Mouse (Mus musculus) midbrain, postnatal 0 days (tissue): ENCODE results near the gene Mllt6. TPM values are rescaled to one million over a fixed set of nuclear protein-coding genes. Genes with fewer than 3 reads are reported as not detected.

Experiments
- ATAC-seq: fragments of 200-750 bp; cut with Nextera tagmentation; 2 replicates; pipeline ENCODE4 v1.8.0; 2017; ENCODE audit warnings: moderate number of reproducible peaks, mild to moderate bottlenecking, moderate TSS enrichment, moderate library complexity; ENCODE audit not compliant: low FRiP score
- DNase-seq: peaks from one replicate; pipeline ENCODE4 v3.0.0-alpha.2; 2015; ENCODE audit warnings: low spot score
- H3K27ac ChIP-seq: fragments of 300-500 bp; sonication (generic); 2 replicates; pipeline ENCODE4 v1.5.1; 2014; ENCODE audit warnings: low read depth, mild to moderate bottlenecking, low read length, mixed read lengths
- H3K27me3 ChIP-seq: fragments of 300-500 bp; sonication (generic); 2 replicates; pipeline ENCODE4 v1.6.1; 2014; ENCODE audit warnings: low read length, control low read depth, mixed read lengths; ENCODE audit not compliant: insufficient read depth
- H3K36me3 ChIP-seq: fragments of 300-500 bp; sonication (generic); 2 replicates; pipeline ENCODE4 v1.6.1; 2014; ENCODE audit warnings: low read length, control low read depth, mixed read lengths; ENCODE audit not compliant: insufficient read depth
- H3K4me1 ChIP-seq: fragments of 300-500 bp; sonication (generic); 2 replicates; pipeline ENCODE4 v1.6.1; 2014; ENCODE audit warnings: mild to moderate bottlenecking, control low read depth, antibody characterized with exemption, low read length, mixed read lengths; ENCODE audit not compliant: insufficient read depth
- H3K4me2 ChIP-seq: fragments of 300-500 bp; sonication (generic); 2 replicates; pipeline ENCODE4 v1.6.1; 2014; ENCODE audit warnings: low read depth, mild to moderate bottlenecking, low read length, mixed read lengths; ENCODE audit not compliant: poor library complexity, severe bottlenecking
- H3K4me3 ChIP-seq: fragments of 300-500 bp; sonication (generic); 2 replicates; pipeline ENCODE4 v1.5.1; 2014; ENCODE audit warnings: low read depth, mild to moderate bottlenecking, low read length, moderate library complexity
- H3K9ac ChIP-seq: fragments of 300-500 bp; sonication (generic); replicated peaks from 2 replicates; pipeline ENCODE4 v1.6.1; 2014; ENCODE audit warnings: mild to moderate bottlenecking, low read length, moderate library complexity, mixed read lengths; ENCODE audit not compliant: poor library complexity, severe bottlenecking
- H3K9me3 ChIP-seq: fragments of 300-500 bp; sonication (generic); 2 replicates; pipeline ENCODE4 v1.6.1; 2016; ENCODE audit warnings: low read length, control low read depth
- CTCF ChIP-seq: IDR thresholded peaks from 2 replicates; pipeline ENCODE4 v1.5.1; 2016; ENCODE audit warnings: antibody characterized with exemption, mild to moderate bottlenecking
- WGBS: fragments of 180-500 bp; shearing (Covaris S2); extraction: QIAGEN DNeasy Blood & Tissue Kit; methylation state at CpG from one replicate; pipeline ENCODE4 v1.1.7; 2014; 5-methylcytosine and 5-hydroxymethylcytosine counted together
- polyA plus RNA-seq: library from polyadenylated mRNA; unstranded; fragments of >200 nt; fragmentation: Nextera tagmentation; extraction: Ambion mirVana; gene quantifications from 2 replicates; pipeline ENCODE4 v1.2.1, GENCODE M21; 2015
- total RNA-seq: library from RNA; depleted of rRNA; stranded (reverse); fragments of >200 nt; gene quantifications from 2 replicates; pipeline ENCODE4 v1.2.3, GENCODE M21; 2014

Mllt6 gene
- total and polyA plus RNA-seq, 2 experiments from 2014 or later = 1.7 to 52.8 TPM

DNA sequence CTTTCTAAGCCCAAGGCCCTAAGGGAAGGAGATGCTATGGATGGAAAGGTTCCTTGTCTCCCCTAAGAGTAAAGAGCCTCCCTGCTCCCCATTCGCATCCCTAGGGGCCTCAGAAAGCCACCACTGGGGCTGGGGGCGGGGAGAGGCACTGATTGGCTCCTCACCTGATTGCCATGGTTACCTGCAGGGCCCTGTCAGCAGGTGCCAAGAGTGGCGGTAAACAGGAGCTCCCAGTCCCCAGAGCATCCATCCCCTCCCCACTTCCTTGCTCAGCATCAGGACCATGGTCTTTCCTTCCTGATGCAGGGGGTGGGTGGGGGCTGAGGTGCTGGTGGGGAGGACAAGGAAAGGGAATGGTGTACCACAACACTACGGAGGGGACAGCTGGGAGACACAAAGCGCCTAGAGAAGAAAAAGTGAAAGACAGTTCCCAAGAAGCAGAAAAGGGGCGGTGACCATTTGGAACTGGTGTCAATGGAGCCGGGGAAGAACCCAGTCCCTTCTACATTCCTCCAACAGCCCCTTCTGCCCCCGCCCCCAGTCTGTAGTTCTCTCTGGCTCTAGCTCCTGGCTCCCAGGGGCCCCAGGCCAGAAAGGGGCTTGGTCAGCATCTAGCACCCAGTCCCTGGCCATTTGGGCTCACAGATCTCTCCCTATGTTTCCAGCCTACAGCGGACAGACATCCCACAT, 32.6 kb downstream of the Mllt6 start:
- peak overlapping the region; percentile 19 for H3K4me3 ChIP-seq
- H3K27ac ChIP-seq = peak overlapping the region; percentile 69
- H3K36me3 ChIP-seq = peaks cover 18% of the 10 kb centered on the region
- H3K27me3 ChIP-seq = no peaks in the 10 kb centered on the region
- 17% methylated on average over 9 of the region's 9 CpGs for WGBS
- peaks cover 25% of the 10 kb centered on the region for H3K4me1 ChIP-seq
- H3K9ac ChIP-seq = peak overlapping the region; percentile 37
- H3K4me2 ChIP-seq = peak overlapping the region; percentile 49
- no peak for ATAC-seq
- no peak for DNase-seq
- H3K9me3 ChIP-seq = no peaks in the 10 kb centered on the region
- no peak for TF ChIP-seq CTCF

DNA sequence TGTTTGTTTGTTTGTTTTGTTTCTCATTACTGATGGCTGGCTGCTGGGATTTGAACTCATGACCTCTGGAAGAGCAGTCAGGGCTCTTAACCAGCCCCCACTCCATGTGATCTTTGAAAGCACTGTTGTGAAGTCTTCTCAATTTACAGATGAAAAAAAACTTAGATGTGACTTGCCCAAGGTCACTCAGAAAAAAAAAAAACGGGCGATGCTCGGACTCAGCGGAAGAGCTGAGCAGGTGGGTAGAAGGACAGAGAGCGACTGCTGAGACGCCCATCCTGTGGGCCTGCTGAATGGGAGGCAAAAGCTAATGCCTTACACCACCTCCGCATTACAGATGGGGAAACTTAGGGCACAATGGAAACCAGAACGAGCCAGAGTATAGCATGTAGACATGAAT, 33.5 kb downstream of the Mllt6 start:
- TF ChIP-seq CTCF = no peak
- no peaks in the 10 kb centered on the region for H3K27me3 ChIP-seq
- peaks cover 30% of the 10 kb centered on the region for H3K4me1 ChIP-seq
- H3K9me3 ChIP-seq = no peaks in the 10 kb centered on the region
- no peak overlapping the region for H3K9ac ChIP-seq
- 65% methylated on average over 8 of the region's 8 CpGs for WGBS
- H3K4me3 ChIP-seq = no peak overlapping the region
- peak overlapping the region; percentile 49 for H3K4me2 ChIP-seq
- DNase-seq = no peak
- ATAC-seq = no peak
- H3K27ac ChIP-seq = no peak overlapping the region
- peaks cover 10% of the 10 kb centered on the region for H3K36me3 ChIP-seq

DNA sequence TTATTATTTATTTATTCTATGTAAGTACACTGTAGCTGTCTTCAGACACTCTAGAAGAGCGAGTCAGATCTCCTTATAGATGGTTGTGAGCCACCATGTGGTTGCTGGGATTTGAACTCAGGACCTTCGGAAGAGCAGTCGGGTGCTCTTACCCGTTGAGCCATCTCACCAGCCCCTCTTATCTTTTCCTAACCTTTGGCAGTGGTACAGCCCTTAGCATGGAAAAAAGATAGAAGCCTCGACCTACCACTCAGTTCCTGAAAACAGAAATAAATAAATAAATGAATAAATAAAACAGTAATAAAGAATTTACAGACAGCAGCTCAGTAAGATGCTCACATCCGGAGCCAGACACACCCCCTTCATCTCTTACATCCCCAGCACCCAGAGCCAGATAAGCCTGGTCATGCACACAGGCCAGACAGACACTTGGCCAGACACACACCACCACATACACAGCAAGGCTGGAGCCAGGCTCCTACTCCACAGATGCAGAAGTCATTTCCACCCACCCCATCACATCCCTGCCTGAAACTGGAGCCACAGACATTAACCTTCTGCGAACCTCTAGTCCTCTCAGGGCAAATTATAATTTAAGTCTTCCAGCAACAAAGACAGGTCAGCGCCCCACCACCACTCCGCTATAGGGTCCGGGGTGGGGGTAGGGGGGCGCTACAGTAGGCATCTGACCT, 34.1 kb downstream of the Mllt6 start:
- H3K4me3 ChIP-seq = peak overlapping the region; percentile 83
- H3K36me3 ChIP-seq = peaks cover 3% of the 10 kb centered on the region; the same call in 1 of the 2 replicates
- no peak for DNase-seq
- 51% methylated on average over 11 of the region's 11 CpGs for WGBS
- H3K27me3 ChIP-seq = no peaks in the 10 kb centered on the region
- H3K4me2 ChIP-seq = peak overlapping the region; percentile 83
- H3K9me3 ChIP-seq = no peaks in the 10 kb centered on the region
- H3K9ac ChIP-seq = peak overlapping the region; percentile 98
- TF ChIP-seq CTCF = no peak
- ATAC-seq = no peak
- H3K27ac ChIP-seq = peak overlapping the region; percentile 98
- H3K4me1 ChIP-seq = peaks cover 34% of the 10 kb centered on the region

DNA sequence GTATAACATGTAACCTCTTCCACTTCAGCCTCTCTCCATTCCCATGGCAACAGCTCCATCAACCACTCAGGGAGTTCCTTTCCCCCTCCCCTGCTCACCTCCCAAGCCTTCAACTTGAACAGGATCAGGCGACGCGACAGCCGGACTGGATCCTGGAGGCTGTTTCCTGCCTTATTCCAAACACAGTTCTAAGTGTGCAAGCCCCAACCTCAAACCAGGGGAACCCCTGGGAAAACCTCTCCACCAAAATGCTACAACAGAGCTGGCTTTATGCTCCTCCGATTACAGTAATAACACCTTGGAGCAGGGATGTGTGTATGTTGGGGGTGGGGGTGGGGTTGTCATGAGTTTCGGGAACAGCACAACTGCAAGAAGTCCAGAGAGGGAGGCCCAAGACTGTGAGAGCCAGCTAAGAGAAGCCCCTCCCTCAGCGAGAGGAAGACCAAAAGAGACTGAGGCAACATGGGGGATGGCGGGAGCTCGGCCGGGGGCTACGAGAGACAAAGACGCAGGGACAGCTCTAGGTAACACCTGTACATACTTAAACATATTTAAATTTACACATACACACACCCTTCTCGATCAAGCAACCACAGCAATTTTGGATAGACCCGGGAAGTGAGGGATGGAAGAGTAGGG, 34.8 kb downstream of the Mllt6 start:
- Histone ChIP-seq H3K36me3 (no peaks in the 10 kb centered on the region), H3K27ac (peak overlapping the region; percentile 98), H3K4me3 (peak overlapping the region; percentile 83), H3K9me3 (no peaks in the 10 kb centered on the region), H3K27me3 (no peaks in the 10 kb centered on the region), H3K4me1 (peaks cover 34% of the 10 kb centered on the region), H3K4me2 (peak overlapping the region; percentile 83), H3K9ac (peak overlapping the region; percentile 98)
- ATAC-seq (no peak), DNase-seq (peak; percentile 54)
- WGBS = 0% methylated on average over 14 of the region's 14 CpGs
- TF ChIP-seq CTCF = no peak

DNA sequence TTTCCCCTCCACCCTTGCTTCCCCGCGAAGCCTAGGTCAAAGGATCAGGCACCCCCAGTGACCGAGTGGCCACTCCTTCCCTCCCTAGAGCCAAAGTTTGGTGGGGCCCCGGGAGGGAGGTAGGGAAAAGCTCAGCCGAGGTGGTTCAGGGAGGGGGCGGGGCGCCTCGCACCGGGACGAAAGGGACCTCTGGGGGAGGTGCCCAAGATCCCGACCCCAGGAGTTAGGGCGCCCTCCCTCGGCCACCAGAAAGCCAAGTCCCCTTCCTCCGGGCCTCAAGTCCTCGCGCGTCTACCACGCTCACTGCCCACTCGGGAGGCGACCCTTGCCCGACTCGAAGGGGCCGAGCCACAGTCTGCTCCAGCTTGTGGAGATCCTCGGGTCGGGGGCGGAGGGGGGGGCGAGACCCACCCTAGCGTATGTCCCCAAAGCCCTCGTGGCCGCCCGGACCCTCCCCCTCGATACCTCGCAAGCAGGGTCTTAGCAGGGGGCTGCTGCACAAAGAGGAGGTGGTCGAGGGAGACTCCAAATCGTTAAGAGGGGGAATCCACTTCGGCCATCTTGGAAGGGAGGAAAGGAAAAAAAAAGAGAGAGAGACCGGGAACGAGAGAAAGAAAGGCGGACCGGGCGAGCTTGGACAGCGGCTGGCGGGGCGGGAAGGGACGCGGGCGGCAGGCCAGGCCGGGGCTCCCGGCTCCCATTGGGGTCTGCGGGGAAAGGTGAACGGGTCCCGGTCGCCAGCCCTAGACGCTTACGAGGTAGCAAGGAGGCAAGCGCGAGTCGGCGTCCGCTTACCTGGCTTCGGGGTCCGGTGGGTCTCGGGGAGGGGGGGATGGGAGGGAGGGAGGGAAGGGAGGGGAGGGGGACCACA, 35.8 kb downstream of the Mllt6 start:
- Histone ChIP-seq H3K9ac (peak overlapping the region; percentile 98), H3K27me3 (no peaks in the 10 kb centered on the region), H3K4me2 (peak overlapping the region; percentile 83), H3K4me1 (peaks cover 34% of the 10 kb centered on the region), H3K36me3 (no peaks in the 10 kb centered on the region), H3K27ac (peak overlapping the region; percentile 98), H3K4me3 (peak overlapping the region; percentile 83), H3K9me3 (no peaks in the 10 kb centered on the region)
- no peak for ATAC-seq
- WGBS = under 1% methylated on average over 47 of the region's 63 CpGs
- peak; percentile 74 for DNase-seq
- TF ChIP-seq CTCF = peak; percentile 60
